In the genomic region with DNA sequence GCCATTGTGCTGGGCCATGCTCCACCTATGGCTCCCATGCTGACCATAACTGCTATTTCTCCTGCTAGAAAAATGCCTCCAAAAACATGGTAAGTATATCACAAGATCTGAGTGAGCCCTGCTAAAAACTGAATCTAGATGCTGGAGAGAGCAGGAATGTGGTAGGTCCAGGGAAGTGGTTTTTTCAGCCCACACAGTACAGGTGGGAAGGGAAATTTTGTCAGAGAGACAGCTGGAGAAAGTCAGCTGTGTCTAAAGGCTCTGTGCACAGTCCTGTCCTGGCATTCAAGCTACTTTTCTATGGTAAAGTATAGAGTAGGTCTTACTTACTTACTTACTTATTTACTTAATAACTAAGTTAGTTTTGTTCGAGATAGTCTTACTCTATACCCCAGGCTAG, we compare ENCODE assay signal across 15 mouse cellular contexts.
DNase-seq lines count a peak whose midpoint lies in the region; TF ChIP-seq lines count a peak whose summit lies in the region.
"Had no signal": no experiment of that assay in that cellular context is flagged by ENCODE, and none has a peak within 500 bp of the region (broad histone marks: within the 10 kb centered on the region; RNA-seq: fewer than 3 reads in every experiment).

No protein-coding gene starts in this region.

- no peak overlapping the region for H3K4me3 ChIP-seq in myocyte

- H3K27me3 ChIP-seq in myocyte (ENCODE audit: control insufficient read depth, insufficient read depth, insufficient read length) = no peaks in the 10 kb centered on the region
- H3K27me3 ChIP-seq: Patski had no signal

- no peak for DNase-seq in lung, adult 18-20 months
- DNase-seq: adrenal gland, adult 2 months; adrenal gland, adult 8-10 months; adrenal gland, postnatal 10 days; adrenal gland, postnatal 14 days; adrenal gland, postnatal 25 days; adrenal gland, postnatal 36 days; B cell, adult 2 months; cerebellum, adult 11 months; cerebellum, adult 11-12 months; cerebellum, adult 18-20 months; cerebellum, adult 2 months had no signal

- H3K4me2 ChIP-seq in myocyte (ENCODE audit: low read depth) = peak overlapping the region; percentile 57

- TF ChIP-seq POLR2A in myocyte (IDR thresholded peaks at IDR 0.05; ENCODE audit: insufficient read length, low read depth) = no peak

- no peaks in the 10 kb centered on the region for H3K36me3 ChIP-seq in myocyte (ENCODE audit: control insufficient read depth, insufficient read depth)
- H3K36me3 ChIP-seq: G1E had no signal

- H3ac ChIP-seq in myocyte (ENCODE audit: control insufficient read depth, insufficient read length) = no peak overlapping the region

- no peaks in the 10 kb centered on the region for H3K79me2 ChIP-seq in myocyte (ENCODE audit: control insufficient read depth, insufficient read depth)

TF ChIP-seq in myocyte, 11 proteins besides CTCF, POLR2A, EP300 and RAD21:
- TF ChIP-seq MYOD1 (IDR thresholded peaks at IDR 0.05; ENCODE audit: control insufficient read depth in 1 of 3, insufficient read length in 2 of 3, low read depth in 2 of 3) (peak in 2 of 3 experiments; percentile 51 to 82), TCF12 (IDR thresholded peaks at IDR 0.05; ENCODE audit: insufficient read depth, poor library complexity, severe bottlenecking) (peak; percentile 75), MYOG (IDR thresholded peaks at IDR 0.05; ENCODE audit: control insufficient read depth in 1 of 3, insufficient read depth in 1 of 3, insufficient read length in 2 of 3, low read depth in 2 of 3) (peak in 2 of 3 experiments; percentile 24 to 61), TCF3 (IDR thresholded peaks at IDR 0.05; ENCODE audit: insufficient read length, low read depth) (no peak), E2F4 (IDR thresholded peaks at IDR 0.05; ENCODE audit: insufficient read depth) (no peak)
